Mouse (Mus musculus) neural tube, embryonic 11.5 days (tissue): ENCODE data around the gene Nek5. TPM values are rescaled to one million over a fixed set of nuclear protein-coding genes. Genes with fewer than 3 reads are reported as not detected.

ENCODE experiments used
- ATAC-seq: fragments of 200-750 bp; cut with Nextera tagmentation; 2 replicates; pipeline ENCODE4 v1.8.0; 2017; ENCODE audit warnings: moderate number of reproducible peaks, mild to moderate bottlenecking, moderate TSS enrichment, moderate library complexity; ENCODE audit not compliant: insufficient read depth, low FRiP score, low TSS enrichment
- DNase-seq: peaks from one replicate; pipeline ENCODE4 v3.0.0-alpha.2; 2015; ENCODE audit warnings: low spot score
- H3K27ac ChIP-seq: fragments of 300-500 bp; sonication (generic); 2 replicates; pipeline ENCODE4 v1.5.1; 2014; ENCODE audit warnings: low read depth, mild to moderate bottlenecking, low read length
- H3K27me3 ChIP-seq: fragments of 300-500 bp; sonication (generic); 2 replicates; pipeline ENCODE4 v1.6.1; 2014; ENCODE audit warnings: mild to moderate bottlenecking, low read length, mixed read lengths; ENCODE audit not compliant: control insufficient read depth, insufficient read depth
- H3K36me3 ChIP-seq: fragments of 300-500 bp; sonication (generic); 2 replicates; pipeline ENCODE4 v1.6.1; 2014; ENCODE audit warnings: mild to moderate bottlenecking, low read length, moderate library complexity, mixed read lengths; ENCODE audit not compliant: control insufficient read depth, insufficient read depth
- H3K4me1 ChIP-seq: fragments of 300-500 bp; sonication (generic); 2 replicates; pipeline ENCODE4 v1.6.1; 2014; ENCODE audit warnings: low read length, mixed read lengths; ENCODE audit not compliant: control insufficient read depth, insufficient read depth
- H3K4me2 ChIP-seq: fragments of 300-500 bp; sonication (generic); 2 replicates; pipeline ENCODE4 v1.6.1; 2014; ENCODE audit warnings: low read depth, mild to moderate bottlenecking, moderate library complexity
- H3K4me3 ChIP-seq: fragments of 300-500 bp; sonication (generic); 2 replicates; pipeline ENCODE4 v1.5.1; 2014; ENCODE audit warnings: low read depth, low read length
- H3K9ac ChIP-seq: fragments of 300-500 bp; sonication (generic); 2 replicates; pipeline ENCODE4 v1.6.1; 2014; ENCODE audit warnings: mild to moderate bottlenecking, low read length
- H3K9me3 ChIP-seq: fragments of 300-500 bp; sonication (generic); 2 replicates; pipeline ENCODE4 v1.6.1; 2016; ENCODE audit warnings: low read length; ENCODE audit not compliant: control insufficient read depth
- WGBS: fragments of 180-500 bp; shearing (Covaris S2); extraction: QIAGEN DNeasy Blood & Tissue Kit; methylation state at CpG from one replicate; pipeline ENCODE4 v1.1.7; 2014; 5-methylcytosine and 5-hydroxymethylcytosine counted together
- polyA plus RNA-seq: library from polyadenylated mRNA; unstranded; fragments of >200 nt; fragmentation: Nextera tagmentation; extraction: Ambion mirVana; gene quantifications from 2 replicates; pipeline ENCODE4 v1.2.1, GENCODE M21; 2014

Gene Nek5
- polyA plus RNA-seq, 1 experiment from 2014 or later, result 0.15 TPM

DNA sequence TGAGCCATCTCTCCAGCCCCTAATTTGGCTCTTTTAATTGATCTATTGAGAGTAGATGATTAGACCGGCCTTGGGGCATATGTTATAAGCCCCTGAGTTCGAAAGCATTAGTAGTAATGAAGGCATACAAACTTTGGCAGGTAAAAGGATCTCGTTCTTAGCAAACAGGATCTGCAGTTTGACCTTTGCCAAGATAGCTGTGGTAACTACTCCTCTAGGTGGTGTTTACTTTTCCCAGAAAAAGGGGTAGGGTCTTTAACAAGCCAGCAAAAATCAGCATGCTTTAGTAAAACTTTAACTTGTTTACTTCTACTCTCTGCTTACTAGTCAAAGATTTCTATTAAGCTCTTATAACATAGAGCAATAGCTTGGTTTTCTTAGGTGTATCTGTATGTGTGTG is 82.3 kb downstream of the Nek5 start:
- DNase-seq (no peak), ATAC-seq (no peak)
- no peak overlapping the region for H3K9ac ChIP-seq
- H3K4me3 ChIP-seq, result no peak overlapping the region
- no peak overlapping the region for H3K27ac ChIP-seq
- no peak overlapping the region for H3K4me2 ChIP-seq
- 0 out of 2 replicates have a peak, but pooled peaks cover 3% of the 10 kb centered on the region for H3K4me1 ChIP-seq
- 91% methylated on average over 3 of the region's 3 CpGs for WGBS
- no peaks in the 10 kb centered on the region for H3K36me3 ChIP-seq
- no peaks in the 10 kb centered on the region for H3K27me3 ChIP-seq
- no peaks in the 10 kb centered on the region for H3K9me3 ChIP-seq

DNA sequence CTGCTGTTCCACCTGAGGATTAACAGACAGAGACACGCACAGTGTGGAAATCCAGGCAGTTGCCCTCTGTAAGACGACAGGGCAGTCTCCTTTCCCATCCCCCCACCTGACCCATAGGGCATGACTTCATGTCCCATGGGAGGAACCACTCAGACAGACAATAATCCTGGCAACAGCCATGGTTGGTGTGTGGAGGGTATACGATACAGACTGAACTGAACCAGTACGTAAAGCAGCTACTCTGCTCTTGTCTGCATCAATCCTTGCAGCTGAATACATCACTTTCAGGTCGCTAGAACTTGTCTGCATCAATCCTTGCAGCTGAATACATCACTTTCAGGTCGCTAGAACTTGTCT is 84.7 kb downstream of the Nek5 start:
- Histone ChIP-seq H3K4me3 (no peak overlapping the region), H3K9ac (no peak overlapping the region), H3K27me3 (no peaks in the 10 kb centered on the region), H3K36me3 (no peaks in the 10 kb centered on the region), H3K4me2 (no peak overlapping the region), H3K9me3 (no peaks in the 10 kb centered on the region), H3K27ac (no peak overlapping the region), H3K4me1 (0 out of 2 replicates have a peak, but pooled peaks cover 3% of the 10 kb centered on the region)
- WGBS, result 49% methylated on average over 6 of the region's 6 CpGs
- DNase-seq (no peak), ATAC-seq (no peak)

DNA sequence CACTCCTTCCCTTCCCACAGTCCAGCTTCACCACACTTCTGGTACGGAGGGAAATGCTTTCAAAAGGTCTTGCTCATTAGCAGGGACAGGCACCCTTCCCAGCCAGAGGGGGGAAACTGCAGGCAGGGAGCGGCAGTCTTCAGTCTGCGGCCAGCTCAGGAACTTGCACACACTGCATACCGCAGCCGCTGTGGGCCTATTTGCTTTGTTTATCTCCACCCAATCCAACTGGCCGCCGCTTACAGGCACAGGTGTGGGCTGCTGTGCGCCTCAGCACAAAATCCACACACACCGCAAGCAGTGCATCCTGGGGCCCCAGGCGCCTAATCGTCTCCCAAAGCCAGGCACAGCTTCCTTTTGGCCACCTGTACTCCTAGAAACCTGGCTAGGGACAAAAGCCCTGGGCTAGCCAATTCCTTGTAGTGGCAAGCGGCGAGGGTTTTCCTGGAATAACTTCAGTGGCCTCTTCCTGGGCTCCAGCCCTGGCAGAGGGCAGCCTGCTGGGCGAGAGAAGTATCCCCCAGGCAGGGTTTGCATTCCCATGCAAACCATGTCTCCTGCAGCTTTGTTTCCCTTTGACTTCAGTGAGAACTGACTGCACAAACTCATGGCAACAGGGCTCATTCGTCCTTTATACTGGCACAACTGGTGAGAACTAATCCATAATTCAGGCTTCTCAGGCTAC is 85.2 kb downstream of the Nek5 start:
- ATAC-seq, result no peak
- 0 out of 2 replicates have a peak, but pooled peaks cover 3% of the 10 kb centered on the region for H3K4me1 ChIP-seq
- no peaks in the 10 kb centered on the region for H3K27me3 ChIP-seq
- H3K9me3 ChIP-seq, result no peaks in the 10 kb centered on the region
- no peak overlapping the region for H3K27ac ChIP-seq
- H3K4me3 ChIP-seq, result no peak overlapping the region
- DNase-seq, result peak; percentile 12
- WGBS, result 19% methylated on average over 15 of the region's 15 CpGs
- H3K9ac ChIP-seq, result peak overlapping the region; percentile 11; the same call in 1 of the 2 replicates
- no peaks in the 10 kb centered on the region for H3K36me3 ChIP-seq
- no peak overlapping the region for H3K4me2 ChIP-seq

DNA sequence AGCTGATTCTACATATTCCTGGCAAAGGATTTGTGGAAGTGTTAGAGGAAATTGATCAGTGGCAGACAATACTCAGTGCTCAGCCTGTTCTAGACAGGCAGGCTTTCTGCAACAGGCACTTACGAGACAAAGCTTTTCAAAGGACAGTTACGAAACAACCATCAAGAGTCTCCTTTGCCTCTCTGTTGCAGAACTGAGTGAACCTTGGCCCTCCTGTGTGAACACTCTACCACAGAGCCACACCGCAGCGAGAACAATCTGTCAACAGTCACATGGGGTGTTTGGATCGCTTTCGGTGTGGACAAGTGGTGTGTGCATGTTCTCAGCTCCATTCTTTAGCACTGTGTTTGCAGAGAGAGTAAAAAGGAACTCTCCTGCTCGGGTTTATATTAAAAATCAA is 87.8 kb downstream of the Nek5 start:
- H3K36me3 ChIP-seq, result no peaks in the 10 kb centered on the region
- no peak for ATAC-seq
- no peak for DNase-seq
- 0 out of 2 replicates have a peak, but pooled peaks cover 3% of the 10 kb centered on the region for H3K4me1 ChIP-seq
- no peak overlapping the region for H3K9ac ChIP-seq
- no peaks in the 10 kb centered on the region for H3K9me3 ChIP-seq
- no peak overlapping the region for H3K4me2 ChIP-seq
- no peak overlapping the region for H3K27ac ChIP-seq
- 75% methylated on average over 7 of the region's 7 CpGs for WGBS
- H3K27me3 ChIP-seq, result no peaks in the 10 kb centered on the region
- no peak overlapping the region for H3K4me3 ChIP-seq

DNA sequence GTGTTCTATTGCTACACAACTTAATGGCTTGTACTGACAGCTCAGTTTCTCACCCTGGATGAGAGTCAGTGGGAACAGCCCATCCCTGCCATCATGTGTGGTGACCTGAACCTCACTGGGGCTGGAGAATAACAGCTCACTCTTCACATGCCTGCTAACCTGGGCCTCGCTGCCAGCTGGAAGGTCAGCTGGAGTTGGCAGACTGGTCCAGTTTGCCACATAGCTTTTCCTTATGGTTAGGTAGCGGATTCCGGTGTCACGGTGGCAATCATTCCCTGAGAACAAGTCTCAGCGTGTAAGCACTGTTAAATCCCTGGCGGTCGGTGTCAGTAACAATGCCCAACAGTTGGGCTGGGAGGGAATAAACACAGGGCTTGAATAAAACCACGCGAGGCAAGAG is 88.7 kb downstream of the Nek5 start:
- Histone ChIP-seq H3K27ac (no peak overlapping the region), H3K27me3 (no peaks in the 10 kb centered on the region), H3K36me3 (no peaks in the 10 kb centered on the region), H3K4me2 (no peak overlapping the region), H3K9ac (no peak overlapping the region), H3K4me3 (no peak overlapping the region), H3K4me1 (0 out of 2 replicates have a peak, but pooled peaks cover 3% of the 10 kb centered on the region), H3K9me3 (no peaks in the 10 kb centered on the region)
- 93% methylated on average over 9 of the region's 9 CpGs for WGBS
- no peak for DNase-seq
- no peak for ATAC-seq

DNA sequence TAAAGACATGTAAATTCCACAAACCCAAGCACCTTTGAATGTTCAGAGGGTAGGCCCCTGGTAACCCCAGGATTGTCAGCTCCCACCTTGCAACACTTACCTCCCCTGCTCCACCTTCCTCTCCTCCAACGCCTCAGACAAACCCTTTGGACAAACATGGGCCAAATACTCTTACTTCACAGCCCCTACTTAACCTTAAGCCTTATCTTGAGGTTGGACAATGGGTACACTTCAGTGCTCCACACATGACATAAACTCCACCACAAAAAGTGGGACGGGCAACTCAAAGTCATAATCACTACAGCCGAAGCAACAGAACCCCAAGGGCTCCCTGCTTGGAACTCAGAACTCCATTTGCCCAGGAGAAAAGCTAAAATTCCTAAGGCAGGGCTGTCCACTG is 93.9 kb downstream of the Nek5 start:
- Histone ChIP-seq H3K4me1 (no peaks in the 10 kb centered on the region), H3K36me3 (no peaks in the 10 kb centered on the region), H3K27ac (no peak overlapping the region), H3K9me3 (no peaks in the 10 kb centered on the region), H3K9ac (no peak overlapping the region), H3K4me3 (no peak overlapping the region), H3K27me3 (no peaks in the 10 kb centered on the region), H3K4me2 (no peak overlapping the region)
- no peak for ATAC-seq
- 83% methylated on average over 3 of the region's 3 CpGs for WGBS
- no peak for DNase-seq

DNA sequence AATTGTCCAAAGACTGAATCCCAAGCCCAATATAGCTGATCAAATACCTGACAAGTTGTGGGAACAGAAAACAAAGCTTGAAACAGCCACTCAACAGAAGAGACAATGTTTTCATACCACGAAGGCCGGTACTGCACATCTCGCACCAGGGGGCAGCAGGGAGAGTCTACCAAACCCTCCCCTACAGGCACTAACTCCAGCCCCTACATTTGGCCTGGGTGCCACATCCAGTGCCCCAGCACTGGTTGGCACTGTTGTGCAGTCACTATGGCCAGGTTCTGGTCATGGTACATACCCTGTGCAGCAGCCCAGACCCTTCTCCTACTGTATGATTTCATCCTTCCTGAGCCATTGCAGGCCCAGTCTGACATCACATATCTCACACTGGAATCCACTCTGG is 95.9 kb downstream of the Nek5 start:
- Histone ChIP-seq H3K36me3 (no peaks in the 10 kb centered on the region), H3K4me2 (no peak overlapping the region), H3K9me3 (no peaks in the 10 kb centered on the region), H3K4me1 (no peaks in the 10 kb centered on the region), H3K27ac (no peak overlapping the region), H3K4me3 (no peak overlapping the region), H3K9ac (no peak overlapping the region), H3K27me3 (no peaks in the 10 kb centered on the region)
- DNase-seq, result no peak
- 79% methylated on average over 3 of the region's 3 CpGs for WGBS
- ATAC-seq, result no peak

DNA sequence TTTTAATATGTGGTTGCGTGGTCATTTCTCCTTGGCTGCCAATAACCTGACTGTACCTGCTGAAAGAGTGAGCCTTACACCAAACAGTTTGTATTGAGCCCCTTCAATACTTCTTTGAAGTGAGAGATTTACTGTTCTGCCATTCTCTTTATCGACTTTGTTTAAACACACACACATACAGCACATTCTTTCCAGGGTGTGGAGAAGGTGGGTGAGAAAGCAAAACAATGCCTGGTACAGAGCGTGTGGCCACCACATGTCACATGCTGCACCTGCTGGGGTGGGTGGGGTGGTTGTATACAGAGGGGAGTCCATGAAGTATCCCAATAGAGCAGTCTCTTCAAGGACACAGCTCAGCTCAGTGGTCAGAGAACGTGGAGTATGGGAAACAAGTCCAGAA is 99.6 kb downstream of the Nek5 start:
- Histone ChIP-seq H3K27ac (no peak overlapping the region), H3K4me1 (no peaks in the 10 kb centered on the region), H3K9ac (no peak overlapping the region), H3K4me3 (no peak overlapping the region), H3K27me3 (no peaks in the 10 kb centered on the region), H3K4me2 (no peak overlapping the region), H3K9me3 (no peaks in the 10 kb centered on the region), H3K36me3 (no peaks in the 10 kb centered on the region)
- 66% methylated on average over 4 of the region's 4 CpGs for WGBS
- ATAC-seq (no peak; the same call in 1 of the 2 replicates), DNase-seq (no peak)
